Mouse (Mus musculus) midbrain, embryonic 15.5 days (tissue): ENCODE results near the gene Eef1a1. TPM values are rescaled to one million over a fixed set of nuclear protein-coding genes. Genes with fewer than 3 reads are reported as not detected.

ENCODE experiments used
- ATAC-seq: fragments of 200-750 bp; cut with Nextera tagmentation; replicated peaks from 2 replicates; pipeline ENCODE4 v1.8.0; 2017; ENCODE audit warnings: moderate TSS enrichment
- H3K27ac ChIP-seq: fragments of 300-500 bp; sonication (generic); 2 replicates; pipeline ENCODE4 v1.5.1; 2015; ENCODE audit warnings: mild to moderate bottlenecking, inconsistent platforms
- H3K27me3 ChIP-seq: fragments of 300-500 bp; sonication (generic); replicated peaks from 2 replicates; pipeline ENCODE4 v1.6.1; 2015; ENCODE audit warnings: inconsistent platforms
- H3K36me3 ChIP-seq: fragments of 300-500 bp; sonication (generic); replicated peaks from 2 replicates; pipeline ENCODE4 v1.6.1; 2015; ENCODE audit warnings: inconsistent platforms
- H3K4me1 ChIP-seq: fragments of 300-500 bp; sonication (generic); 2 replicates; pipeline ENCODE4 v1.6.1; 2015; ENCODE audit warnings: inconsistent platforms
- H3K4me2 ChIP-seq: fragments of 300-500 bp; sonication (generic); 2 replicates; pipeline ENCODE4 v1.6.1; 2015; ENCODE audit warnings: inconsistent platforms, mild to moderate bottlenecking, moderate library complexity
- H3K4me3 ChIP-seq: fragments of 300-500 bp; sonication (generic); 2 replicates; pipeline ENCODE4 v1.5.1; 2015; ENCODE audit warnings: mild to moderate bottlenecking, inconsistent platforms
- H3K9ac ChIP-seq: fragments of 300-500 bp; sonication (generic); 2 replicates; pipeline ENCODE4 v1.6.1; 2015; ENCODE audit warnings: mild to moderate bottlenecking, inconsistent platforms
- H3K9me3 ChIP-seq: fragments of 300-500 bp; sonication (generic); 2 replicates; pipeline ENCODE4 v1.6.1; 2016; ENCODE audit warnings: inconsistent platforms
- WGBS: fragments of 180-500 bp; shearing (Covaris S2); methylation state at CpG from one replicate; pipeline ENCODE4 v1.1.7; 2015; ENCODE audit warnings: mixed read lengths; 5-methylcytosine and 5-hydroxymethylcytosine counted together
- polyA plus RNA-seq: library from polyadenylated mRNA; unstranded; fragments of >200 nt; fragmentation: Nextera tagmentation; extraction: Ambion mirVana; gene quantifications from 2 replicates; pipeline ENCODE4 v1.2.1, GENCODE M21; 2015

Gene Eef1a1
- polyA plus RNA-seq, 1 experiment from 2014 or later = 3,214 TPM

DNA sequence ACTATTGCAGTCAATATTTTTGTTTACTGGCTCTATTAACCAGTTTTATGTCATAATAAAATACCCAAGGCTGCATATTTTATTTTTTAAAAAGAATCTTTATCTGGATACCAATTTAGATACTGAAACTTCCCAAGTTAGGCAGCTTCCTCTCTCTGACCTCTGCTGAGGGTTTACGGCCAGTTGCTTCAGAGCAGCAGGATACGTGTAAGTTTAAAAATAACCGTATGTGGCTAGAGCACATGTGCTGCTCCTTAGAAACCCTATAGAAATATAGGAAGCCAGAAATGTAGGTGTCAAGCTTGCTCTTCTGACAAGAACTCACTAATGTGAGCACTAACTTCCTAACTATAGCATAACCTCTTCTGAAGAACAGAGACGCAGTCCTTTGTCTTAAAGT is 25.6 kb downstream of the Eef1a1 start:
- WGBS = 95% methylated on average over 4 of the region's 4 CpGs
- peaks cover 52% of the 10 kb centered on the region for H3K36me3 ChIP-seq

DNA sequence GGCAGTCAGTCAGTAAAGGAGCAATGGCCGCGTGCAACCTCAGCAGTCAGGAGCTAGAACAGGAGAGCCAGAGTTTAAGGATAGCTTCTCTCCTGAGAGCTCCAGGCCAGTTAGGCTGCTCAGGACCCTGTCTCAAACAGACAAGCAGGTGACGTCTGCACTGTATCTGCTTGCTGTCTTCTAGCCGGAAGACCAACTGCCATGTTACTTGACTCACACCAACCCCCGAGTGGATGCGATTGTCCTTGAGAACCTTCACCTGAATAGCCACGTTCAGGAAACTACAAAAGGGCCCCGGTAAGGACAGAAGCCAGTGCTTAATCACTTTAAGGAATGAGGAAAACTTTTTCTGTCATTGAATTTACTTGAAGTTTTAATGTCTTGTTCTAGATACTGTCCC is 31.9 kb downstream of the Eef1a1 start:
- no peak overlapping the region for H3K9ac ChIP-seq
- no peak overlapping the region for H3K4me2 ChIP-seq
- H3K27me3 ChIP-seq = no peaks in the 10 kb centered on the region
- 95% methylated on average over 8 of the region's 8 CpGs for WGBS
- H3K27ac ChIP-seq = no peak overlapping the region
- peaks cover 45% of the 10 kb centered on the region for H3K36me3 ChIP-seq
- H3K9me3 ChIP-seq = no peaks in the 10 kb centered on the region
- no peak overlapping the region for H3K4me3 ChIP-seq
- no peaks in the 10 kb centered on the region for H3K4me1 ChIP-seq
- ATAC-seq = no peak

More for the DNA sequence above, 25.6 kb downstream of the Eef1a1 start:
- H3K27ac ChIP-seq = no peak overlapping the region
- no peaks in the 10 kb centered on the region for H3K27me3 ChIP-seq
- H3K4me1 ChIP-seq = no peaks in the 10 kb centered on the region
- H3K4me3 ChIP-seq = no peak overlapping the region
- H3K9ac ChIP-seq = no peak overlapping the region
- H3K9me3 ChIP-seq = no peaks in the 10 kb centered on the region
- no peak for ATAC-seq
- H3K4me2 ChIP-seq = no peak overlapping the region

DNA sequence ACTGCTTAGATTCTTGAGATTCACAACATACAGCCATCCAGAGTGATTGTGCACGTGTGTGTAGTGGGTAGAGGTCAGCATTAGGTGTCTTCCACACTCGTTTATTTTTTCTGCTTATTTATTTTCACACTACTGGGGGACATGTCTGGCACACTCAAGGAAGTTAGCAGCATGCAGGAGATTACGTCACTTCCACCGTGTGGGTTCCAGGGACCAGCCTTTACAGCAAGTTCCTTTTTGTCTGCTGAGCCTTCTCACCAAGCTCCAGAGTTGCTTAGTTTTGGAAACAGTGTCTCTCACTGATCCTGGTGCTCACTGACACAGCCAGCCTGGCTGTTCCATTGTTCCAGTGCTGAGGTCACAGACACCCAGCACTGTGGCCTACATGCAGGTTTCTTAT is 37.6 kb downstream of the Eef1a1 start:
- Histone ChIP-seq H3K27me3 (0 out of 2 replicates have a peak, but pooled peaks cover 3% of the 10 kb centered on the region), H3K4me3 (no peak overlapping the region), H3K9ac (no peak overlapping the region), H3K36me3 (peaks cover 25% of the 10 kb centered on the region), H3K4me2 (no peak overlapping the region), H3K4me1 (peaks cover 14% of the 10 kb centered on the region), H3K9me3 (no peaks in the 10 kb centered on the region), H3K27ac (no peak overlapping the region)
- ATAC-seq = no peak
- WGBS = 83% methylated on average over 4 of the region's 4 CpGs

DNA sequence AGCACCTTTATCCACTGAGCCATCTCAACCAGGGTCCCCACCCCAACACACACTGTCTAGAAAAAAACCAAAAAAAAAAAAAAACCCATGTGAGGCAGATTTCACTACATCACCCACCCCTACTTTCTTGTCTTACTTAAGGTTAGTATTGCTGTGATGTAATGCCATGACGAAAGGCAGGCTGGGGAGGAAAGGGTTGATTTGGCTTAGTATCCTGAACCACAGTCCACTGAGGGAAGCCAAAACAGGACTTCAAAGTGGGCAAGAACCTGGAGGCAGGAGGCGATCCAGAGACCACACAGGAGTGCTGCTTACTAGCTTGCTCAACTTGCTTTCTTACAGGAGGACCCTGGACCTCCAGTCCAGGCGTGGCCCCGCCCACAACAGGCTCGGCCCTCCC is 38.5 kb downstream of the Eef1a1 start:
- peaks cover 14% of the 10 kb centered on the region for H3K4me1 ChIP-seq
- no peak overlapping the region for H3K27ac ChIP-seq
- H3K27me3 ChIP-seq = peaks cover 12% of the 10 kb centered on the region
- no peak overlapping the region for H3K4me3 ChIP-seq
- H3K9me3 ChIP-seq = no peaks in the 10 kb centered on the region
- WGBS = 84% methylated on average over 5 of the region's 5 CpGs
- no peak overlapping the region for H3K9ac ChIP-seq
- peaks cover 25% of the 10 kb centered on the region for H3K36me3 ChIP-seq
- ATAC-seq = no peak
- H3K4me2 ChIP-seq = no peak overlapping the region

DNA sequence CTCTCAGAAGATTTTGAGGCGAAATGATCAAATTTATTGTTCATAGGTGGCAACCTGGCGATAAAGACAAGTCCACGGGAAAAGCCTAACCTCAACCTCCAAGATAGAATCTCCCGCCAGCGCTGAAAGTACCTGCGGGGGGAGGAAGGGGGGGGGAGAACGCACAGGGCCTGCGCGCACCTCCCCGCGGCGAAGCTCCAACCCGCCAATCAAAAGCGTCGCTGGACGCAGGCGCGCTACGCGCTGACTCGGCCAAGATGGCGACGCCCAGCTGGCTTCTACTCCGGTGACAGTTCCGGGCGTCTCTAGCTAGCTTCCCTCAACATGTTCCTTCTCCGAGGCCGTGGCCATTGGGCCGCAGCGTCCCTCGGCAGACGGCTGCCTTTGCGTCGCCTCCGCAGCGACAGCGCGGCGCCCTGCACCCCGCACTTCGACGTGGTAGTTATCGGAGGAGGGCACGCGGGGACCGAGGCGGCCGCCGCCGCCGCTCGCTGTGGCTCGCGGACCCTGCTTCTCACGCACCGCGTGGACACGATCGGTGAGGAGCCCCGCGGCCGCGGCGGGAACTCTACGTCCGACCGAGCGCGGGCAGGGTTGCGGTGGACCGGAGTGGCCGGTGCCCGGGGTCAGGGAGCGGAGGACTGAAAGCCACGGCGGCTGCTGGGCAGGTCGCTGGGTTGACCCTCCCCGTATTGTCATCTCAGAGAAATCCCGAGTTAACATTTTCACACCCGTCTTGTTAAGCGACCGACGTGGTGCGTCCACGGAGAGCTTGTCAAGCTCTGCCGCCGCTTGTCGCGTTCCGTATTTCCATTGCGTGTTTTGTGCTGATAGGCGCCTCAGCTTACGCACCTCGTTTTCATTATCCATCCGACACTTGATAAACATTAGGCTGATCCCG is 40.7 kb downstream of the Eef1a1 start, which contains the start of the genes Mto1 and Gm17324:
Mto1 (plus strand) TSS at position 236 of the 901 bp plus-strand sequence.
Gm17324 (minus strand) TSS at position 814 of the 901 bp plus-strand sequence.
- Histone ChIP-seq H3K4me3 (peak within 1 kb of the TSS; percentile 84), H3K36me3 (peaks cover 14% of the 10 kb centered on the region), H3K9ac (peak within 1 kb of the TSS; percentile 84), H3K27ac (peak within 1 kb of the TSS; percentile 94), H3K9me3 (no peaks in the 10 kb centered on the region), H3K4me2 (peak within 1 kb of the TSS; percentile 63), H3K4me1 (peaks cover 14% of the 10 kb centered on the region), H3K27me3 (peaks cover 31% of the 10 kb centered on the region)
- under 1% methylated on average over 90 of the region's 96 CpGs for whole genome bisulfite sequencing
- peak; percentile 95 for ATAC-seq

DNA sequence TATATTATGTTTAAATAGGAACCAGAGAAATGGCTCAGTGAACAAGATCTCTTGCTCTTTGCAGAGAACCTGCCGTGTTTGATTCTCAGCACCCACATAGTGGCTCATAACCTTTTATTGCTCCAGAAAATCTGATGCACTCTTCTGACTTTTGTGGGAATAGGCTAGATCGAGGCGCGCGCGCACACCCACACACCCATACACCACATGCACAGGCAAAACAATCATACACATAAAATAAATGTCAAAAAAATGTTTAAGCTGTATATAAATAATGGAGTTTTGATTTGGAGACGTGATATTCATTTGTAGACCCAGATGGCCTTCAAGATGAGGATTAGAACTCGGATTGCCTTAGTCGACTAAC is 41.4 kb downstream of the Eef1a1 start:
- Histone ChIP-seq H3K4me2 (peak overlapping the region; percentile 63), H3K27me3 (peaks cover 37% of the 10 kb centered on the region), H3K4me3 (peak overlapping the region; percentile 84), H3K4me1 (peaks cover 21% of the 10 kb centered on the region), H3K36me3 (peaks cover 9% of the 10 kb centered on the region), H3K9me3 (no peaks in the 10 kb centered on the region), H3K9ac (peak overlapping the region; percentile 84), H3K27ac (peak overlapping the region; percentile 94)
- WGBS = 32% methylated on average over 9 of the region's 9 CpGs
- peak; percentile 51 for ATAC-seq

DNA sequence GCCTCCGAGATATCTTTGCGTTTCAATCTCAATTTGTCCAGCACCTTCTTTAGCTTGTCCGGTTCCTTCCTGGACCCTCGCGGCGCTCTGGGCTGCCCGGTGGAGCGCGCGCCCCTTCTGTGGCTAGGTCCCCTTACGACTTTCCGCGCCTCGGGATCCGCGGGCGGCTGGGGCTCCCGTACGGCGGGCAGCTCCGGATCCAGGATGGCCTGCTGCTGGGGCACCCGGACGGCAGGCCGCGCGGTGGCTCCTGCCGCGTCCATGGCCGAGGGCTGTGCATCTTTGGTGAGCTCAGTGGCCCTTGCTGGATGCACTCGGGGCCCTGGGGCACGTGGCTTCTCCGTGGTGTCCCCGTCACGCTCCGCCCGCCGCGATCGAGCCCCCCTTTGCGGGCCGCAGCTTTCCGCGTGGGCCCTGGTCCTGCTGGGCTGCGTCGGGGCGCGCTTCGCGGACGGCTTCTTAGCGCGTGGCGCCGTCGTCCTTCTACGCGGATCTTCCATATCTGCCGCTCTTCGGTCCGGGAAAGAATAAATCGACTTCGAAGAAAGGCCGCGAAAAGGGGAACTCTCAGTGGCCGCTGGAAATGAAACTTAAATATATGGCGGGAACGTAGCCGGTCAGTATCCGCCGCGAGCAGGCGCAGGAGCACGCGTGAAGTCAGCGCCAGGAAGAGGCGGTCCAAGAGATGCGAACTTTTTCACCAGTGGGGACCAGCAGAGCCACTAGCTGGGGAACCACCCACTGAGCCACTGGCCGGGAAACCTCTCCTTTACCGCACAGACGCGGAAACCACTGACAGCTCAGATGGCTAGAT is 46.2 kb downstream of the Eef1a1 start, which contains the start of gene Cgas:
Cgas (minus strand) TSS at position 659 of the 814 bp plus-strand sequence.
- 1% methylated on average over 81 of the region's 81 CpGs for WGBS
- Histone ChIP-seq H3K27ac (no peak within 1 kb of the TSS), H3K9me3 (no peaks in the 10 kb centered on the region), H3K9ac (peak within 1 kb of the TSS; percentile 25), H3K4me2 (peak within 1 kb of the TSS; percentile 65), H3K27me3 (peaks cover 67% of the 10 kb centered on the region), H3K4me3 (peak within 1 kb of the TSS; percentile 42), H3K36me3 (no peaks in the 10 kb centered on the region), H3K4me1 (peaks cover 14% of the 10 kb centered on the region)
- peak; percentile 60 for ATAC-seq

DNA sequence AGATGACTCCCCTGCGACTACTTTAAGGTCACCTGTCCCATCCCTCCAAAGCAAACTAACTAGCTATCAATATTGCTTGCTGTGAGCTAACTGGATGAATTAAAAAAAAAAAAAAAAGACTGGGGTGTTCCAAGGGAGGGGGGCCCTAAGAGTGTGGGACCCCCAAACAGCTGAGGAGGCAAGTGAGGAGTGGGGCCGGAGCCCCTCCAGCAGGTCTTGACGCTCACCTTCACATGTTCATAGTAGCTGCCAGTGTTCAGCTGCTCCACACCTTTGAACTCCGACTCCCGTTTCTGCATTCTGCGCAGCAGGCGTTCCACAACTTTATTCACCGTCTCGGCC is 46.7 kb downstream of the Eef1a1 start:
- H3K9ac ChIP-seq = peak overlapping the region; percentile 25; the same call in 1 of the 2 replicates
- WGBS = 6% methylated on average over 9 of the region's 9 CpGs

DNA sequence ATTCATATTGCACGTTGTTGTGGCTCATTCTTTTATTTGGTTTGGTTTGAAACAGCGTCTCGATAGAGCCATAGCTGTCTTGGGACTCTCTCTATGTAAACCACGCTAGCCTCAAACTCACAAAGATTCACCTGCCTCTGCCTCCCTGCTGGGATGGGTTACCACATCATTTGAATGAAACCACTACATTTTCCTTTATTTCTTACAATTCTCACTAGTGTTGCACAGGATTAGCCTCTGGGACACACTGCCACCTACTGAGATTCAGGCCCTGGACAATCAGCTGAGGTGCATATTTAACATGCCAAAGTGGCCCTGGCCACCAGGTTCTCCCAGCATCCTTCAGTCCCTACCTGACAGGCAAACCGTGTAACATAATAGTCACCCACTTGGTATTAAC is 49.5 kb downstream of the Eef1a1 start:
- Histone ChIP-seq H3K9ac (no peak overlapping the region), H3K27me3 (peaks cover 49% of the 10 kb centered on the region), H3K4me3 (no peak overlapping the region), H3K4me1 (peaks cover 10% of the 10 kb centered on the region), H3K9me3 (no peaks in the 10 kb centered on the region), H3K27ac (no peak overlapping the region), H3K36me3 (no peaks in the 10 kb centered on the region), H3K4me2 (no peak overlapping the region)
- WGBS = 71% methylated on average over 5 of the region's 5 CpGs
- ATAC-seq = no peak

More for the DNA sequence above, 46.7 kb downstream of the Eef1a1 start:
- peak; percentile 59 for ATAC-seq
- Histone ChIP-seq H3K4me2 (peak overlapping the region; percentile 65), H3K4me1 (peaks cover 10% of the 10 kb centered on the region), H3K9me3 (no peaks in the 10 kb centered on the region), H3K27me3 (peaks cover 67% of the 10 kb centered on the region), H3K4me3 (peak overlapping the region; percentile 42), H3K27ac (no peak overlapping the region), H3K36me3 (no peaks in the 10 kb centered on the region)

DNA sequence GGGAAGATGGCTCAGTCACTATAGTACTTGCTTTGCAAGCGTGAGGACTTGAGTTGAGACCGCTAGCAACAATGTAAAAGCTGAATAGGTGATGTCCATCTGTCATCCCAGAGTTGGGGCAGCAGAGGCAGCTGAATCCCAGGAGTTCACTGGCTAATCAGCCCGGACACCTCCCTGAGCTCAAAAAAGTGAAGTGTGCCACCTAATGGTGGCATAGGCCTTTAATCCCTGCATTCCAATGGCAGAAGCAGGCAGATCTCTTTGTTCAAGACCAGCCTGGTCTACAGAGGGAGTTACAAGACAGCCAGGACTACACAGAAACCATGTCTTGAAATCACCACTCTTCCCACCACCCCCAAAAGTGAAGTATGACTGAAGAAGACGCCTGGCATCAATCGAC is 56.5 kb downstream of the Eef1a1 start:
- Histone ChIP-seq H3K9ac (no peak overlapping the region), H3K4me2 (no peak overlapping the region), H3K27me3 (no peaks in the 10 kb centered on the region), H3K4me1 (no peaks in the 10 kb centered on the region), H3K9me3 (no peaks in the 10 kb centered on the region), H3K27ac (no peak overlapping the region), H3K4me3 (no peak overlapping the region), H3K36me3 (no peaks in the 10 kb centered on the region)
- no peak for ATAC-seq
- 90% methylated on average over 5 of the region's 5 CpGs for WGBS

DNA sequence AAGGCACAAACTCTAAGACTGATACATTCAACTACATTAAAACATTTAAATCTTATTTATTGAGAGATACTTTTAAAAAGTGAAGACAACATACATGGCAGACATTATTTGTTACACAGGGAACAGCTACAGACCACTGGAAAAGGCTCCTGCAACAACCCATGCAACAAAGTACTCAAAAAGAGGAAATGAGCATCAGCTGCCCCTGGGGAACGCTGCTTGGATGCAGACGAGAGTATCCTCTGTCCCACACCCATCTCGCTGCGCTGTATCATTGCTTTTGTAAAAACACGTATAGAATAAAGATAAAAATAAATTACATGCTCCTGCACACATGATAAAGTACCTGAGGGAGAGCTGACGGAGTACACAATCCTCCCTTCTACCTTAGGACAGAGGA is 58.5 kb downstream of the Eef1a1 start:
- no peaks in the 10 kb centered on the region for H3K9me3 ChIP-seq
- H3K4me2 ChIP-seq = no peak overlapping the region
- H3K4me1 ChIP-seq = no peaks in the 10 kb centered on the region
- H3K27me3 ChIP-seq = no peaks in the 10 kb centered on the region
- H3K27ac ChIP-seq = no peak overlapping the region
- no peak overlapping the region for H3K9ac ChIP-seq
- H3K36me3 ChIP-seq = no peaks in the 10 kb centered on the region
- WGBS = 80% methylated on average over 6 of the region's 6 CpGs
- ATAC-seq = no peak
- no peak overlapping the region for H3K4me3 ChIP-seq

DNA sequence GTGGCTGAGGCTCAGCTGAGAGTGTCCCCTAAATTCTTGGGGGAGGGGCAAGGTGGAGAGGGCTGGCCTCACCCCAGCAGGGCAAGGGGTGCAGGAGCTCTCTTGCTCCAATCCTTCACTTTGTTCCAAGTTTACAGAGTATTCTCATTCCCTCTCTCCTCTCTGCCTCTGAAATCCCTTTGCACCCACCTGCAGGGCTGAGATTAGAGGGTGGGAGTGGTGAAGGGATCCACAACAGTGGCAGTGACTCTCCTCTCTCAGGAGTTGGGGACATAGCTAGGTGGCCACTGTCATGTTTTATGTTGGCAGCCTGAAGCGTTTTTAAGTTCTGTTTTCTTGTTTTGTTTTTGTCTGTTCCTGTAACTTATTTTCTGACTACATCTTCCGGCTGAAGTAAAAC is 59.4 kb downstream of the Eef1a1 start:
- Histone ChIP-seq H3K27ac (no peak overlapping the region), H3K36me3 (no peaks in the 10 kb centered on the region), H3K4me3 (no peak overlapping the region), H3K9me3 (no peaks in the 10 kb centered on the region), H3K4me1 (no peaks in the 10 kb centered on the region), H3K9ac (no peak overlapping the region), H3K4me2 (no peak overlapping the region), H3K27me3 (no peaks in the 10 kb centered on the region)
- 64% methylated on average over 2 of the region's 2 CpGs for WGBS
- ATAC-seq = no peak
